Mouse (Mus musculus) hindbrain, embryonic 16.5 days (tissue): ENCODE data around the gene Lyve1. TPM values are rescaled to one million over a fixed set of nuclear protein-coding genes. Genes with fewer than 3 reads are reported as not detected.
"Not testable (repeated sequence)": the region's sequence is repeated elsewhere in the genome, so short reads cannot be mapped to it uniquely, and the experiment has no call there.

Experiments used
- ATAC-seq: fragments of 200-750 bp; cut with Nextera tagmentation; 2 replicates; pipeline ENCODE4 v1.8.0; 2017; ENCODE audit warnings: moderate TSS enrichment, moderate library complexity
- H3K27ac ChIP-seq: fragments of 300-500 bp; sonication (generic); 2 replicates; pipeline ENCODE4 v1.5.1; 2014; ENCODE audit warnings: low read depth, mild to moderate bottlenecking, control low read depth, low read length, moderate library complexity
- H3K27me3 ChIP-seq: fragments of 300-500 bp; sonication (generic); replicated peaks from 2 replicates; pipeline ENCODE4 v1.6.1; 2014; ENCODE audit warnings: low read length; ENCODE audit not compliant: control insufficient read depth, insufficient read depth
- H3K36me3 ChIP-seq: fragments of 300-500 bp; sonication (generic); 2 replicates; pipeline ENCODE4 v1.6.1; 2014; ENCODE audit warnings: mild to moderate bottlenecking, low read length, moderate library complexity, mixed read lengths; ENCODE audit not compliant: control insufficient read depth, insufficient read depth
- H3K4me1 ChIP-seq: fragments of 300-500 bp; sonication (generic); 2 replicates; pipeline ENCODE4 v1.6.1; 2014; ENCODE audit warnings: low read depth, low read length; ENCODE audit not compliant: control insufficient read depth, insufficient read depth
- H3K4me2 ChIP-seq: fragments of 300-500 bp; sonication (generic); 2 replicates; pipeline ENCODE4 v1.6.1; 2014; ENCODE audit warnings: mild to moderate bottlenecking, low read length, control low read depth, moderate library complexity
- H3K4me3 ChIP-seq: fragments of 300-500 bp; sonication (generic); 2 replicates; pipeline ENCODE4 v1.5.1; 2014; ENCODE audit warnings: mild to moderate bottlenecking, low read length, control low read depth, moderate library complexity
- H3K9ac ChIP-seq: fragments of 300-500 bp; sonication (generic); 2 replicates; pipeline ENCODE4 v1.6.1; 2014; ENCODE audit warnings: low read depth, mild to moderate bottlenecking, control low read depth, low read length, moderate library complexity
- H3K9me3 ChIP-seq: fragments of 300-500 bp; sonication (generic); 2 replicates; pipeline ENCODE4 v1.6.1; 2014; ENCODE audit warnings: mild to moderate bottlenecking, low read length, moderate library complexity; ENCODE audit not compliant: control insufficient read depth
- WGBS: fragments of 180-500 bp; shearing (Covaris S2); extraction: QIAGEN DNeasy Blood & Tissue Kit; methylation state at CpG from one replicate; pipeline ENCODE4 v1.1.7; 2014; 5-methylcytosine and 5-hydroxymethylcytosine counted together
- polyA plus RNA-seq: library from polyadenylated mRNA; unstranded; fragments of >200 nt; fragmentation: Nextera tagmentation; extraction: Ambion mirVana; gene quantifications from 2 replicates; pipeline ENCODE4 v1.2.1, GENCODE M21; 2015

Lyve1 gene
- 5.6 and 6.6 TPM in 2 replicates for polyA plus RNA-seq

- no peak within 1 kb of the TSS for H3K4me2 ChIP-seq
- no peaks in the 10 kb centered on the region for H3K27me3 ChIP-seq
- no peak within 1 kb of the TSS for H3K4me3 ChIP-seq
- no peaks in the 10 kb centered on the region for H3K9me3 ChIP-seq
- ATAC-seq, result no peak
- no peaks in the 10 kb centered on the region for H3K4me1 ChIP-seq
- H3K27ac ChIP-seq, result no peak within 1 kb of the TSS
- no peaks in the 10 kb centered on the region for H3K36me3 ChIP-seq
- 66% methylated on average over 12 of the region's 12 CpGs for WGBS
- no peak within 1 kb of the TSS for H3K9ac ChIP-seq
These were observed at the start of gene Lyve1 for GRCm38 (mm10) chr7:110862751-110863289. Gene Lyve1, minus strand, starts transcription at chr7:110863239.

- H3K4me2 ChIP-seq, result no peak overlapping the region
- 83% methylated on average over 8 of the region's 8 CpGs for WGBS
These were observed 45.4 kb upstream of the Lyve1 start for GRCm38 (mm10) chr7:110908209-110909144.

GRCm38 (mm10) chr7:110906566-110906965, 43.5 kb upstream of the Lyve1 start:
- ATAC-seq, result no peak
- WGBS, result 85% methylated on average over 2 of the region's 2 CpGs
- Histone ChIP-seq H3K4me2 (no peak overlapping the region), H3K9me3 (no peaks in the 10 kb centered on the region), H3K27me3 (no peaks in the 10 kb centered on the region), H3K4me3 (no peak overlapping the region), H3K9ac (no peak overlapping the region), H3K27ac (no peak overlapping the region), H3K4me1 (no peaks in the 10 kb centered on the region), H3K36me3 (no peaks in the 10 kb centered on the region)

More at GRCm38 (mm10) chr7:110908209-110909144, 45.4 kb upstream of the Lyve1 start:
- Histone ChIP-seq H3K9ac (no peak overlapping the region), H3K9me3 (no peaks in the 10 kb centered on the region), H3K27me3 (no peaks in the 10 kb centered on the region), H3K4me3 (no peak overlapping the region), H3K36me3 (no peaks in the 10 kb centered on the region), H3K4me1 (no peaks in the 10 kb centered on the region), H3K27ac (no peak overlapping the region)
- ATAC-seq, result no peak

- no peak for ATAC-seq
- Histone ChIP-seq H3K4me1 (no peaks in the 10 kb centered on the region), H3K27ac (no peak overlapping the region), H3K9ac (no peak overlapping the region), H3K36me3 (no peaks in the 10 kb centered on the region), H3K27me3 (no peaks in the 10 kb centered on the region), H3K4me2 (no peak overlapping the region), H3K4me3 (no peak overlapping the region), H3K9me3 (no peaks in the 10 kb centered on the region)
- WGBS, result 88% methylated on average over 7 of the region's 7 CpGs
These were observed 40.2 kb upstream of the Lyve1 start for GRCm38 (mm10) chr7:110903226-110903625.

GRCm38 (mm10) chr7:110897202-110897601, 34.2 kb upstream of the Lyve1 start:
- Histone ChIP-seq H3K4me2 (no peak overlapping the region), H3K36me3 (no peaks in the 10 kb centered on the region), H3K4me1 (no peaks in the 10 kb centered on the region), H3K27ac (no peak overlapping the region), H3K9ac (no peak overlapping the region), H3K27me3 (no peaks in the 10 kb centered on the region), H3K4me3 (no peak overlapping the region), H3K9me3 (no peaks in the 10 kb centered on the region)
- ATAC-seq, result no peak
- WGBS, result 87% methylated on average over 8 of the region's 8 CpGs

GRCm38 (mm10) chr7:110896453-110896852, 33.4 kb upstream of the Lyve1 start:
- ATAC-seq, result no peak
- Histone ChIP-seq H3K4me3 (no peak overlapping the region), H3K27me3 (no peaks in the 10 kb centered on the region), H3K36me3 (no peaks in the 10 kb centered on the region), H3K27ac (no peak overlapping the region), H3K9ac (no peak overlapping the region), H3K9me3 (no peaks in the 10 kb centered on the region), H3K4me2 (no peak overlapping the region), H3K4me1 (no peaks in the 10 kb centered on the region)
- WGBS, result 92% methylated on average over 7 of the region's 7 CpGs

- H3K4me3 ChIP-seq, H3K4me1 ChIP-seq, ATAC-seq, H3K9me3 ChIP-seq, H3K36me3 ChIP-seq, H3K27ac ChIP-seq, H3K27me3 ChIP-seq, H3K4me2 ChIP-seq, H3K9ac ChIP-seq: not testable (repeated sequence)
- WGBS, result 80% methylated on average over 9 of the region's 10 CpGs
These were observed 32.7 kb upstream of the Lyve1 start for GRCm38 (mm10) chr7:110895772-110896171.

GRCm38 (mm10) chr7:110894673-110895072, 31.6 kb upstream of the Lyve1 start:
- WGBS, result 83% methylated on average over 9 of the region's 9 CpGs
- no peak for ATAC-seq

GRCm38 (mm10) chr7:110893943-110894610, 31.0 kb upstream of the Lyve1 start:
- WGBS, result 83% methylated on average over 10 of the region's 10 CpGs
- H3K9ac ChIP-seq, result no peak overlapping the region
- no peaks in the 10 kb centered on the region for H3K36me3 ChIP-seq
- H3K4me3 ChIP-seq, result no peak overlapping the region
- ATAC-seq, result no peak
- no peaks in the 10 kb centered on the region for H3K27me3 ChIP-seq
- H3K9me3 ChIP-seq, result no peaks in the 10 kb centered on the region
- H3K27ac ChIP-seq, result no peak overlapping the region
- no peak overlapping the region for H3K4me2 ChIP-seq
- H3K4me1 ChIP-seq, result no peaks in the 10 kb centered on the region

More at GRCm38 (mm10) chr7:110894673-110895072, 31.6 kb upstream of the Lyve1 start:
- Histone ChIP-seq H3K4me2 (no peak overlapping the region), H3K27ac (no peak overlapping the region), H3K4me1 (no peaks in the 10 kb centered on the region), H3K9ac (no peak overlapping the region), H3K36me3 (no peaks in the 10 kb centered on the region), H3K27me3 (no peaks in the 10 kb centered on the region), H3K4me3 (no peak overlapping the region), H3K9me3 (no peaks in the 10 kb centered on the region)
